Mouse (Mus musculus) heart, embryonic 15.5 days (tissue): Measurements from ENCODE around the gene Actl6b. TPM values are rescaled to one million over a fixed set of nuclear protein-coding genes. Genes with fewer than 3 reads are reported as not detected.

Source experiments
- ATAC-seq: fragments of 200-750 bp; cut with Nextera tagmentation; replicated peaks from 2 replicates; pipeline ENCODE4 v1.8.0; 2017; ENCODE audit warnings: low read depth, moderate TSS enrichment; ENCODE audit not compliant: insufficient number of reproducible peaks, insufficient read depth, low FRiP score
- H3K27ac ChIP-seq: fragments of 300-500 bp; sonication (generic); 2 replicates; pipeline ENCODE4 v1.5.1; 2015; ENCODE audit warnings: mild to moderate bottlenecking, inconsistent platforms
- H3K27me3 ChIP-seq: fragments of 300-500 bp; sonication (generic); 2 replicates; pipeline ENCODE4 v1.6.1; 2015; ENCODE audit warnings: inconsistent platforms
- H3K36me3 ChIP-seq: fragments of 300-500 bp; sonication (generic); 2 replicates; pipeline ENCODE4 v1.6.1; 2015; ENCODE audit warnings: mild to moderate bottlenecking, inconsistent platforms
- H3K4me1 ChIP-seq: fragments of 300-500 bp; sonication (generic); replicated peaks from 2 replicates; pipeline ENCODE4 v1.6.1; 2015; ENCODE audit warnings: inconsistent platforms
- H3K4me2 ChIP-seq: fragments of 300-500 bp; sonication (generic); 2 replicates; pipeline ENCODE4 v1.6.1; 2015; ENCODE audit warnings: inconsistent platforms, mild to moderate bottlenecking, moderate library complexity
- H3K4me3 ChIP-seq: fragments of 300-500 bp; sonication (generic); 2 replicates; pipeline ENCODE4 v1.5.1; 2015; ENCODE audit warnings: mild to moderate bottlenecking, inconsistent platforms
- H3K9ac ChIP-seq: fragments of 300-500 bp; sonication (generic); 2 replicates; pipeline ENCODE4 v1.6.1; 2015; ENCODE audit warnings: mild to moderate bottlenecking, inconsistent platforms
- H3K9me3 ChIP-seq: fragments of 300-500 bp; sonication (generic); replicated peaks from 2 replicates; pipeline ENCODE4 v1.6.1; 2016; ENCODE audit warnings: inconsistent platforms
- WGBS: fragments of 180-500 bp; shearing (Covaris S2); methylation state at CpG from one replicate; pipeline ENCODE4 v1.1.7; 2015; ENCODE audit warnings: mixed read lengths; 5-methylcytosine and 5-hydroxymethylcytosine counted together
- polyA plus RNA-seq: library from polyadenylated mRNA; unstranded; fragments of >200 nt; fragmentation: Nextera tagmentation; extraction: Ambion mirVana; gene quantifications from 2 replicates; pipeline ENCODE4 v1.2.1, GENCODE M21; 2015

Actl6b gene
- 0.13 and 2.1 TPM in 2 replicates for polyA plus RNA-seq

DNA sequence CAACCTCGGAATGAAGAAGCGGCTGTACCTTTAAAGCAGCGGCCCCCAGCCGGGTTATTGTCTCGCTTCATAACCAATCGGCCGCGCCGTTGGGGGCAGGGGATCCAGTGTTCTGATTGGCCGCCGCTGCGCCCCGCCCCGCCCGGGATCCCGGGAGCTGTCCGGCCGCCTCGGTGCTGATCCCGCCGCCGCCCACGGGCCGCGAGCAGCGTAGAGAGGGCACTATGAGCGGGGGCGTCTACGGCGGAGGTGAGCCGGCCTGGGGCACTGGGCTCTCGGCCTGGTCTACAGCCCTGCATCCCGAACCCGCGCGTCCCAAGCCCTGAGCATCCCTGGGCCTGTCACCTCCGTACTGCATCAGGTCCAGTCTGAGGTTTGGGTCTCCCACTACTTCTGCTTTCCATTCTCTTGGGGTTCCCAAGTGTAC, at the start of gene Actl6b:
Gene Actl6b (plus strand): TSS at position 107 of the 427 bp plus-strand sequence.
- Histone ChIP-seq H3K9ac (no peak within 1 kb of the TSS), H3K4me2 (peak within 1 kb of the TSS; percentile 44), H3K27me3 (peaks cover 38% of the 10 kb centered on the region), H3K27ac (no peak within 1 kb of the TSS), H3K4me3 (peak within 1 kb of the TSS; percentile 26), H3K4me1 (peaks cover 6% of the 10 kb centered on the region; the same call in 1 of the 2 replicates), H3K9me3 (no peaks in the 10 kb centered on the region), H3K36me3 (no peaks in the 10 kb centered on the region)
- WGBS, result 3% methylated on average over 37 of the region's 37 CpGs
- peak; percentile 35 for ATAC-seq

DNA sequence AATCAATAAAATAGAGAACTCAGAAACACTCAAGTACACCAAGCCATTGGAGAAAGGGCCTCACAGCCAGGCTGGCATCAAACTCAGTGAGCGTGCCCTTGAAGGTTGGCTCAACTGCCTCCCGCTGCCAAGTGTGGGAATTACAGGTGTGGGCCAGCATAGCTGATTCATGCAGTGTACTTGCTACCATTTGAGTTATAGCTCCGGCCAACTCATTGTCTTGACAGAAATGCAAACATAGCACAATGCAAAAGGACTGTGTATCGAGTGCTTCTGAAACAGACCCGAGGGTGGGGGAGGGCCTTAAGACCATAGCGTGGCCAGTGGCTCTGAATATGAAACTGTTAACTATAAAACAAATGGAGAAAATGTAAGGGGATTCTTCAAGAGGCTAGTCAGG, 49.3 kb upstream of the Actl6b start:
- H3K36me3 ChIP-seq, result no peaks in the 10 kb centered on the region
- H3K4me2 ChIP-seq, result no peak overlapping the region
- H3K4me1 ChIP-seq, result peaks cover 18% of the 10 kb centered on the region
- 82% methylated on average over 6 of the region's 6 CpGs for WGBS
- H3K27me3 ChIP-seq, result no peaks in the 10 kb centered on the region
- H3K4me3 ChIP-seq, result no peak overlapping the region
- H3K9me3 ChIP-seq, result no peaks in the 10 kb centered on the region
- no peak overlapping the region for H3K9ac ChIP-seq
- ATAC-seq, result no peak
- no peak overlapping the region for H3K27ac ChIP-seq

GRCm38 (mm10) chr5:137510014-137510501, 43.3 kb upstream of the Actl6b start:
- 3% methylated on average over 23 of the region's 52 CpGs for WGBS
- H3K4me1 ChIP-seq, result peaks cover 45% of the 10 kb centered on the region

DNA sequence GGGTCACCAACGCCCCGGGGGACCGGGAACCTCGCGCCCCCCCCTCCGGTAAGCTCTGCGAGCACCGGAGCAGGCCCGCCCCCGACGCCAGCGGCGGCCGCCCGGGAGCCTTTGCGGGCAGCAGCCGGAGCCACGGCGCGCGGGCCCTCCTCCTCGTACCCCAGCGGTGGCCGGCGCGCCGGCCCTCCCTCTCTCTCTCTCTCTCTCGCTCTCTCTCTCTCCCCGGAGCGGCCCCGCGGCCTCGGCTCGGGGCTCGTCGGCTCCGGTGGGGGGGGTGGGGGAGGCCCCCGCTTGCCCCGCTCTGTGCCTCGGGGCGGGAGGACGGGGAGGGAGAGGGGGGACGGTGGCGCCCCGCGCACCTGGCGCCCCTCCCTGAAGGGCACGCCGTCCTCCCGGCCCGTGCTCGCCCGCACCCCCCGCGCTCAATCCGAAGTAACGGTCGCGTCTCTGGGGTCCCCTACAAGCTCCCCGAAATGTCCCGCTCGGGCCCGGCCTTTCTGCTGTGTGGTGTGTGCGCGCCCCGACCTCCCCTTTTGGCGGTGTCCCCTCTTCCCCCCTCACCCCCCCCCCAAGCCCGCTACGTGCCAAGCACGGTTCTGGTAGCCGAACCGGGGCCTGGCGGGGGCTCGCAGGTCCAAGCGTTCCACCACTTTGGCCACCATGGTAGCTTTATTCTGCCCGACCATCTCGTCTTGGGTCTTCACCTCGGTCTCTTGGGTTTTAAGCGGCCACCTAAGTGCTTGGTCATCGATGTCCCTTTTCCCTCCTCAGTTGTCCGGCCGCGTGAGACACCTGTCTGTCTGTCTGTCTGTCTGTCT, 42.5 kb upstream of the Actl6b start:
- peak overlapping the region; percentile 94 for H3K9ac ChIP-seq
- peak; percentile 55 for ATAC-seq
- H3K27me3 ChIP-seq, result no peaks in the 10 kb centered on the region
- H3K4me2 ChIP-seq, result peak overlapping the region; percentile 86
- H3K4me3 ChIP-seq, result peak overlapping the region; percentile 93
- H3K36me3 ChIP-seq, result no peaks in the 10 kb centered on the region
- peak overlapping the region; percentile 87 for H3K27ac ChIP-seq
- no peaks in the 10 kb centered on the region for H3K9me3 ChIP-seq
- peaks cover 47% of the 10 kb centered on the region for H3K4me1 ChIP-seq
- under 1% methylated on average over 51 of the region's 83 CpGs for WGBS

More at GRCm38 (mm10) chr5:137510014-137510501, 43.3 kb upstream of the Actl6b start:
- peak; percentile 73 for ATAC-seq
- Histone ChIP-seq H3K36me3 (no peaks in the 10 kb centered on the region), H3K27me3 (no peaks in the 10 kb centered on the region), H3K9ac (peak overlapping the region; percentile 94), H3K4me3 (peak overlapping the region; percentile 93), H3K27ac (peak overlapping the region; percentile 87), H3K9me3 (no peaks in the 10 kb centered on the region), H3K4me2 (peak overlapping the region; percentile 86)

DNA sequence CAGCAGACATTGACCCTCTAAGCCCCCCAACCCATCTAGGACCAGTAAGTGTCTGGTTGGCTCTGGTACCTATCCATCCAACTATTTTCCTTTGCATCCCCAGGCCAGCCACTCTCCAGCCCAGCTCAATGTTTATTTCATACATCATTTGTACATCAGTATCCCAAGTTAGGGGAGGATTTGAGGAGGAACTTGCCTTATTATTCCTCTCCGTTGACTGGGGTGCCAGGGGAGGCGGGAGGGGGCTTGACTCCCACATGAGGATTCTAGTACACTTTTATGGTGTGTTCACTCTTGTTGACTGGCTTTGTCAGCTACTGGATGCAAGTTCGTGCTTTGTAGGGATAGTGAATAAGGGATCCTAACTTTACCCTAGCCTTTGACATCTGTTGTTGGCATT, 41.6 kb upstream of the Actl6b start:
- Histone ChIP-seq H3K27me3 (no peaks in the 10 kb centered on the region), H3K9ac (no peak overlapping the region; the same call in 1 of the 2 replicates), H3K36me3 (no peaks in the 10 kb centered on the region), H3K4me3 (peak overlapping the region; percentile 93), H3K9me3 (no peaks in the 10 kb centered on the region), H3K4me1 (peaks cover 47% of the 10 kb centered on the region), H3K4me2 (peak overlapping the region; percentile 86), H3K27ac (no peak overlapping the region)
- 64% methylated on average over 3 of the region's 3 CpGs for WGBS
- no peak for ATAC-seq

DNA sequence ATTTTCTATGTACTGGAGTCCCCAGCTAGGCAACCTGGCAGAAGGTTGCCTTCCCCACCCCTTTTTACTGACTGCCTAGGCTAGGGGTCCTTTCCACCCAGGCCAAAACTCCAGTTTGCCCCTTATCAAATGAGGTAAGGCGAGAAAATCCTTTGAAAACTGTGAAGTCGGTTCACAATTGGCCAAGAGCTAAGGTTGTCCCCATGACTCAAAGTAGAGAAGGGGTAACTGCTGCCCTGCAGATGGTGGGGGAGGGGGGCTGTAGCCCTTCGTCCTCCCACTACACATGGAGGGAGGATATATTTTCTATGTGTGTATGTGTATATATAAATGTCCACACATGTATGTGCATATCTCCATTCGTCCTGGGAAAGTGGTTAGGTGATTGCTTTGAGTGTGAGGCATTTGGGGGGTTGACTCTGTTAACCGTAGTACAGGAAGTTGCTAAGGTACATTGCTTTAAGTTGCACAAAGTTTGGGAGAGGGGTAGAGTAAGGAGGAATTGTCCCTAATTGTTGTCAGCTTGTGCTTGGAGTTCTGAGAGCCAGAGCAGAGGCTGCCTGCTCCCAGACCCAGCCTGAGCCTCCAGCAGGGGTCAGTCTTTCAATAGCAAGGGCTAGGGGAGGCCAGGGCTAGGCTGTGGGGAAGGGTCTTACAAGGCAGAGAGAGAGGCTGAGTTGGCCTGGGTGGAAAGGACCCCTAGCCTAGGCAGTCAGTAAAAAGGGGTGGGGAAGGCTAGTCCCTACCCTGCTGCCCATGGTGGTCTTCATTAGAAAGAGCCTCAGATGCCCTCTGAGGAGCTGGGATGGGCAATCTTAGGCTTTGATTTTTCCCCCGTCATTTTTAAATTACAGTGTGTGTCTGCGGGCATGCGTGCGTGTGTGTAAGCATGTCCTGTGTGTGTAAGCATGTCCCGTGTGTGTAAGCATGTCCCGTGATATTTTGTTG, 40.2 kb upstream of the Actl6b start:
- no peaks in the 10 kb centered on the region for H3K27me3 ChIP-seq
- 72% methylated on average over 11 of the region's 11 CpGs for WGBS
- peaks cover 47% of the 10 kb centered on the region for H3K4me1 ChIP-seq
- no peak overlapping the region for H3K4me2 ChIP-seq
- H3K9ac ChIP-seq, result 0 out of 2 replicates have a peak overlapping the region, but pooled peaks have one; percentile 21
- H3K27ac ChIP-seq, result no peak overlapping the region
- H3K36me3 ChIP-seq, result no peaks in the 10 kb centered on the region
- no peak overlapping the region for H3K4me3 ChIP-seq
- ATAC-seq, result no peak
- no peaks in the 10 kb centered on the region for H3K9me3 ChIP-seq

DNA sequence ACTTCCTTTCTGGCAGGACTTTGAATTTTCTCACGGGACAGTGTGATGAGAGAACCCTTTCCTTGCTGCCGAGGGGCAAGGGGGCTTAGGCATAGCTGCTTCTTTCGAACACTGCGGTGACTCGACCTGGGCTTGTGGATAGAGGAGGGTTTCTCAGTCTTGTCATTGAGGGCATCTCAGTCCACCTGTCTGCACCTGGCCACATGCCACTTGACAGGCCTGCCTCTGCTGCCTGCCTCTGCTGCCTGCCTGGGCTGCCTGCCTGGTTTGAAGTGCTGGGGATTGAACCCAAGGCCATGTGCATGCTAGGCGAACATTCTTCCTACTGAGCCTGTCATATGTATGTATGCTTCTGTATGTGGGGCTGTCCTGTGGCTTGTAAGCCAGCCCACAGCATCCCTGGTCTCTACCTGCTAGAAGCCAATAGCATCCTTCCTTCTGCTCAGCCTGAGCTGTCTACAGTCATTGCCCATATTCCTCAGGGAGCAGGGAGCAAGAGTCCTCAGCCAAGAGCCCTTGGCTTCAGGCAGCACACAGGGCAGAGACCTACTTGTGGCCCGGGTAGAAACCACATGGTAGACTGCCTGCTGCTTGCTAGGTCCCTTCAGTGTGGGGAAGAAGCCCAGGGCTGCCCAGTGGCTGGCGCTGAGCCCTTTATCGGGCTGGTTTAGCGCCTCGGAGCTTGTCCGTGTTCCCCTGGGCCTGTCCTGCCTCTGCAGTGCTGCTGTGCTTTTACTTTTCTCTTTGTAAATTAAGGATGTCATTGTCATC, 39.2 kb upstream of the Actl6b start:
- Histone ChIP-seq H3K4me1 (peaks cover 47% of the 10 kb centered on the region), H3K36me3 (peaks cover 9% of the 10 kb centered on the region; the same call in 1 of the 2 replicates), H3K4me2 (no peak overlapping the region), H3K27me3 (no peaks in the 10 kb centered on the region), H3K9me3 (no peaks in the 10 kb centered on the region), H3K9ac (no peak overlapping the region), H3K4me3 (no peak overlapping the region), H3K27ac (no peak overlapping the region)
- 74% methylated on average over 12 of the region's 12 CpGs for WGBS
- no peak for ATAC-seq

GRCm38 (mm10) chr5:137514811-137515210, 38.5 kb upstream of the Actl6b start:
- Histone ChIP-seq H3K4me1 (peaks cover 45% of the 10 kb centered on the region), H3K27me3 (no peaks in the 10 kb centered on the region), H3K4me2 (no peak overlapping the region), H3K36me3 (peaks cover 16% of the 10 kb centered on the region), H3K27ac (no peak overlapping the region), H3K9me3 (no peaks in the 10 kb centered on the region), H3K9ac (no peak overlapping the region), H3K4me3 (no peak overlapping the region)
- no peak for ATAC-seq
- 88% methylated on average over 3 of the region's 3 CpGs for WGBS

- Histone ChIP-seq H3K27ac (no peak within 1 kb of the TSS), H3K9me3 (no peaks in the 10 kb centered on the region), H3K4me3 (no peak within 1 kb of the TSS), H3K36me3 (peaks cover 52% of the 10 kb centered on the region), H3K4me2 (no peak within 1 kb of the TSS), H3K4me1 (peaks cover 18% of the 10 kb centered on the region), H3K27me3 (no peaks in the 10 kb centered on the region), H3K9ac (no peak within 1 kb of the TSS)
- no peak for ATAC-seq
- 74% methylated on average over 5 of the region's 5 CpGs for WGBS
Measured at GRCm38 (mm10) chr5:137518436-137518835, 34.9 kb upstream of the Actl6b start, which contains the start of gene Gigyf1. Gigyf1 (plus strand) TSS chr5:137518548.

DNA sequence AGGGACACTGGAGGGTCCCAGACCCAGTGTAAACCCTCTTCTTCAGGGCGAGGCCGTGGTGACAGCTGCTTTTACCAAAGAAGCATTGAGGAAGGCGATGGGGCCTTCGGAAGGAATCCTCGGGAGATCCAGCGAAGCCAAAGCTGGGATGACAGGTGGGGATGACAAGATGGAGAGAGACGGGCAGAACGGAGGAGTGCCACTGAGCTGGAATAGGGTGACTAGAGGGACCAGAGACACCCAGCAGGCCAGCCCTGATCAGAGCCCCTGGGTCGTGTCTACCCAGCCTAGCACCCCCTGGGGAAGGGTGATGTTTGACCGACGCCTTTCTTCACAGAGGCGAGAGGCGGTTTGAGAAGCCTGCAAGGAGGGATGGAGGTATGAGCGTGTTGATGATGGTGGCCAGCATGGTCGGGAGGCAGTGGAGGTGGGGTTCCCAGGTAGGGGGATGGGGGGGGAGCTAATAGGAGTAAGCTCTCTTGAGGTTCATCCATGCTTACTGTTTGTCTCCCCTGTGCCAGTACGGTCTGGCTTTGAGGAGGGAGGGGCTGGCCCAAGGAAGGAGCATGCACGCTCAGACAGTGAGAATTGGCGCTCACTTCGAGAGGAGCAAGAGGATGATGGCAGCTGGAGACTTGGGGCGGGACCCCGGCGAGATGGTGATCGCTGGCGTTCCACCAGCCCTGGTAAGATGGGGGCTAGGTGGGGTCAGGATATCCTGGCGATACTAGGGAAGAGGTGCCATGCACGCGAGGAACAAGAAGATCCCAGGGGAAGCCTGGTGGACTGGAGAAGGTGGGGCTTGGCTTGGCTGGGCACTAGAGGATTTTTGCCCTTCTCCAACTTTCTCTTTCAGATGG, 33.4 kb upstream of the Actl6b start:
- H3K27ac ChIP-seq, result no peak overlapping the region
- H3K27me3 ChIP-seq, result no peaks in the 10 kb centered on the region
- peaks cover 4% of the 10 kb centered on the region for H3K4me1 ChIP-seq
- ATAC-seq, result no peak
- 91% methylated on average over 27 of the region's 27 CpGs for WGBS
- no peaks in the 10 kb centered on the region for H3K9me3 ChIP-seq
- H3K4me2 ChIP-seq, result no peak overlapping the region
- peaks cover 67% of the 10 kb centered on the region for H3K36me3 ChIP-seq
- H3K9ac ChIP-seq, result no peak overlapping the region
- H3K4me3 ChIP-seq, result no peak overlapping the region
